Mouse (Mus musculus) forebrain, embryonic 12.5 days (tissue): ENCODE results near the gene Trak1. TPM values are rescaled to one million over a fixed set of nuclear protein-coding genes. Genes with fewer than 3 reads are reported as not detected.

Source experiments
- ATAC-seq: fragments of 200-750 bp; cut with Nextera tagmentation; 2 replicates; pipeline ENCODE4 v1.8.0; 2017; ENCODE audit warnings: moderate TSS enrichment; ENCODE audit not compliant: low FRiP score
- H3K27ac ChIP-seq: fragments of 300-500 bp; sonication (generic); 2 replicates; pipeline ENCODE4 v1.5.1; 2016; ENCODE audit warnings: mild to moderate bottlenecking
- H3K27me3 ChIP-seq: fragments of 300-500 bp; sonication (generic); 2 replicates; pipeline ENCODE4 v1.6.1; 2016; ENCODE audit warnings: mild to moderate bottlenecking
- H3K36me3 ChIP-seq: fragments of 300-500 bp; sonication (generic); replicated peaks from 2 replicates; pipeline ENCODE4 v1.6.1; 2016; ENCODE audit warnings: mild to moderate bottlenecking
- H3K4me1 ChIP-seq: fragments of 300-500 bp; sonication (generic); 2 replicates; pipeline ENCODE4 v1.6.1; 2016
- H3K4me2 ChIP-seq: fragments of 300-500 bp; sonication (generic); 2 replicates; pipeline ENCODE4 v1.6.1; 2016; ENCODE audit warnings: mild to moderate bottlenecking, moderate library complexity
- H3K4me3 ChIP-seq: fragments of 300-500 bp; sonication (generic); replicated peaks from 2 replicates; pipeline ENCODE4 v1.5.1; 2016; ENCODE audit warnings: mild to moderate bottlenecking
- H3K9ac ChIP-seq: fragments of 300-500 bp; sonication (generic); 2 replicates; pipeline ENCODE4 v1.6.1; 2016; ENCODE audit warnings: mild to moderate bottlenecking
- H3K9me3 ChIP-seq: fragments of 300-500 bp; sonication (generic); 2 replicates; pipeline ENCODE4 v1.6.1; 2016
- WGBS: fragments of 180-500 bp; shearing (Covaris S2); methylation state at CpG from one replicate; pipeline ENCODE4 v1.1.7; 2016; 5-methylcytosine and 5-hydroxymethylcytosine counted together
- polyA plus RNA-seq: library from polyadenylated mRNA; unstranded; fragments of >200 nt; fragmentation: Nextera tagmentation; extraction: Ambion mirVana; gene quantifications from 2 replicates; pipeline ENCODE4 v1.2.1, GENCODE M21; 2016

Trak1 gene
- polyA plus RNA-seq, 1 experiment from 2014 or later, result 41.2 TPM

DNA sequence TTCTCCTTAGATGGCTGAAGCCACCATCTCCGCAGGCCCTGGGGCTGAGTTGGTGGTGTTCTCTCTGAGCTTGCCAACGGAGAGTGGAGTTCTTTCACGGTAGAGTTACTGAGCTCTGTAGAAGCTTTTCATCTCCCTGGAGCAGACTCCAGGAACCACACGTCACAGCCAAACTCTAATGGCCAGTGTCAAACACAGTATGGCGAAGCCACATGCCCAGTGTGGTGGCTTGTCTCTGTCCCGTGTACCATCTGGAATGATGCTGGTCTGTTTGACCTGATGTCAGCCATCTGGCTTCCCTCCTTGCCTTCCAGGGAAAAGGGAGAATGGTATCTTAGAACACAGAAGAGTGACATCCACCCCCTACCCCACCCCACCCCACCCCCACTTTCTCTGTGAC lies 172.4 kb downstream of the Trak1 start:
- H3K27ac ChIP-seq, result no peak overlapping the region
- H3K4me3 ChIP-seq, result no peak overlapping the region
- no peaks in the 10 kb centered on the region for H3K27me3 ChIP-seq
- H3K4me2 ChIP-seq, result no peak overlapping the region
- 92% methylated on average over 6 of the region's 6 CpGs for WGBS
- H3K9me3 ChIP-seq, result no peaks in the 10 kb centered on the region
- H3K4me1 ChIP-seq, result no peaks in the 10 kb centered on the region
- ATAC-seq, result no peak
- peaks cover 53% of the 10 kb centered on the region for H3K36me3 ChIP-seq
- no peak overlapping the region for H3K9ac ChIP-seq

GRCm38 (mm10) chr9:121474771-121475170 lies 177.5 kb downstream of the Trak1 start:
- peaks cover 32% of the 10 kb centered on the region for H3K36me3 ChIP-seq
- H3K9ac ChIP-seq, result no peak overlapping the region
- WGBS, result 86% methylated on average over 5 of the region's 5 CpGs
- ATAC-seq, result no peak
- no peak overlapping the region for H3K4me2 ChIP-seq
- no peak overlapping the region for H3K4me3 ChIP-seq
- H3K27ac ChIP-seq, result no peak overlapping the region
- no peaks in the 10 kb centered on the region for H3K9me3 ChIP-seq
- no peaks in the 10 kb centered on the region for H3K27me3 ChIP-seq
- peaks cover 7% of the 10 kb centered on the region for H3K4me1 ChIP-seq

- Histone ChIP-seq H3K36me3 (peaks cover 28% of the 10 kb centered on the region), H3K4me1 (peaks cover 7% of the 10 kb centered on the region), H3K9ac (no peak overlapping the region), H3K9me3 (no peaks in the 10 kb centered on the region), H3K4me2 (no peak overlapping the region), H3K27me3 (no peaks in the 10 kb centered on the region), H3K4me3 (no peak overlapping the region), H3K27ac (no peak overlapping the region)
- ATAC-seq, result no peak
- 81% methylated on average over 16 of the region's 16 CpGs for WGBS
Observed at GRCm38 (mm10) chr9:121475488-121476452, 178.5 kb downstream of the Trak1 start.

- peaks cover 7% of the 10 kb centered on the region for H3K4me1 ChIP-seq
- H3K4me3 ChIP-seq, result no peak overlapping the region
- WGBS, result 16% methylated on average over 15 of the region's 15 CpGs
- H3K4me2 ChIP-seq, result no peak overlapping the region; the same call in 1 of the 2 replicates
- H3K27me3 ChIP-seq, result no peaks in the 10 kb centered on the region
- no peaks in the 10 kb centered on the region for H3K9me3 ChIP-seq
- H3K27ac ChIP-seq, result 0 out of 2 replicates have a peak overlapping the region, but pooled peaks have one; percentile 46
- ATAC-seq, result peak; percentile 73
- peaks cover 19% of the 10 kb centered on the region for H3K36me3 ChIP-seq
- peak overlapping the region; percentile 9; the same call in 1 of the 2 replicates for H3K9ac ChIP-seq
Observed at GRCm38 (mm10) chr9:121477305-121477911, 180.1 kb downstream of the Trak1 start.

- Histone ChIP-seq H3K27ac (no peak overlapping the region), H3K27me3 (no peaks in the 10 kb centered on the region), H3K36me3 (0 out of 2 replicates have a peak, but pooled peaks cover 2% of the 10 kb centered on the region), H3K9me3 (no peaks in the 10 kb centered on the region), H3K4me3 (no peak overlapping the region), H3K4me1 (peaks cover 7% of the 10 kb centered on the region), H3K9ac (no peak overlapping the region), H3K4me2 (no peak overlapping the region)
- WGBS, result 29% methylated on average over 5 of the region's 5 CpGs
- peak; percentile 18; the same call in 1 of the 2 replicates for ATAC-seq
Observed at GRCm38 (mm10) chr9:121479453-121479852, 182.2 kb downstream of the Trak1 start.

DNA sequence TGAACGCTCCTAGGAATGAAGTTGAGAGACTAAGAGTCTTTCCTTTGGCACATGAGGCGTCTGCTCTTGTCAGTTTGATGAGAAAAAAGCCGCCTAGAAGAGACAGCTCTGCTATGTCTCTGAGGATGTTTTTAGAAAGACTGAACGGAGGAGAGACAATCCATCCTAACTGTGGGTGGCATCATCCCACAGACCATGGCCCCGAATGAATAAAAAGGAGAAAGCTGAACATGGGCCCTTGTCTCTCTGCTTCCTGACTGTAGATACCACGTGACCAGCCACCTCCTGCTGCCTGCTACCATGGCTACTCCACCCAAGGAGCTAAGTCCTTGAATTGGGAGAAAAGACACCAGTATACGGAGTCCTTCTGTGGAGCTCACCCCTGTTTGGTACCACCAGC lies 189.9 kb downstream of the Trak1 start:
- Histone ChIP-seq H3K4me3 (no peak overlapping the region), H3K27me3 (peaks cover 6% of the 10 kb centered on the region), H3K4me1 (no peaks in the 10 kb centered on the region; the same call in 1 of the 2 replicates), H3K9ac (no peak overlapping the region), H3K27ac (no peak overlapping the region), H3K9me3 (no peaks in the 10 kb centered on the region), H3K36me3 (no peaks in the 10 kb centered on the region), H3K4me2 (no peak overlapping the region)
- WGBS, result 76% methylated on average over 7 of the region's 7 CpGs
- ATAC-seq, result no peak

DNA sequence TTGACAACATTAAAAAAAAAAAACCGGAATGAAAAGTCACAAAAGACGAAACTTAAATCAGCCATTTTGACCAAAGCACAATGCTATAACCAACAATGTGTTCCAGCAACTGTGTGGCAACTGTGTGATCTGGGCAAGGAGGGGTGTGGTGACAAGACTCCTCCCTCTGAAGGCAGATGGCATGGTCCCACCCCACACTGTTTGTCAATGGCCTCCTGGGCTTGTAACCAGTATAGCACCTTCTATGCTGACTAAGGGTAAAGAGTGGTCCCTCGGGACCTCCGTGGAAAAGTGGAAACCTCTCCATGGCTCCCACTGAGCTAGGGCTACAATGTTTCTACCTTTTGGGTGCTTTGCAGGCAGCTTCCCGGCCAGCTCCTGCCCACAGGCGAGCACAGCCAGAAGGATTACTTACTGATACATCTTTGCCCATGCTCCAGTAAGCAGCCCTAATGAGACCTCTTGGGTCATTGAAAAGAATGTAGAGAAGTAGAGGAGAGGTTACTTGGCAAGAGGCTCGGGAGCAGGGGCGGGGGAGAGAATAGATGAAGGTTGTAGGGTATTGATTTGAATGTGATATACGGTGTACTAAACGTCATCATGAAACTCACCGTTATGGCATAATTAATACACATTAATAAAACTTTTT lies 194.4 kb downstream of the Trak1 start:
- 59% methylated on average over 11 of the region's 11 CpGs for WGBS

DNA sequence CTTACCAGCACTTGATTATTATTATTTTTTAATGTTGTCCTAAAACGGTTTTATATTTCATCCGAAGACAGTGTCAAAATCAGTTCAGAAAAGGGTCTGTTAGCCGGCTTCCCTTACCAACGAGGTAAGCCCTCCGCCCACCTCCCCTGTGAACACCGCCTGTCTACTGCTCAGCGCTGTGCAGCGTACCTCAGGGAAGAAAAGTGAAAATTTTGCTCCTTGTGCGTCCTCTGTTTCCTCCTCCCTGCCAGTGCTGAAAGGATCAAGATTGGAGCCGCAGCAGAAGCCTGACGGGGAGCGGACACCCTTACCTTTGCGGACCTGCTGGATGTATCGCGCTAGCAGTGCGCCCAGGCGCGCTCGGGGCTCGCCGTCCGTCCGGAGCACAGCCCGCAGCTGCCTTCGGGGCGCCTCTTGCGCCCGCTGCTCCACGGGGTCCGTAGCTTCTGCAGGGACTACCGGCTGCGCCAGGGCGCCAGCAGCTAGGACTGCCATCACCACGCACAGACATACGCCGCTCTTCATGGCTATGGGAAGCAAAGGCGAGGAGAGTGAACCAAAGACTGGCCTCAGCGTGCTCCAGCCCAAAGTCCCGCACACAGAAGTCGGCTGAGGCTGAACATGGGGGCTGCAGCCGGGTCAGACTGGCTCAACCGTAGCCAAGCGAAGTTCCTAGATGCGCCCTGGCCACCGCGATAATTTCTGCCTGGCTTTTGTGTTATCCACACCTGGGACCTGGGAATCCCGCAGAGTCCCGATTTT lies 196.9 kb downstream of the Trak1 start:
- ATAC-seq, result no peak
- Histone ChIP-seq H3K9me3 (no peaks in the 10 kb centered on the region), H3K27ac (no peak overlapping the region), H3K4me1 (peaks cover 13% of the 10 kb centered on the region), H3K4me3 (peak overlapping the region; percentile 35), H3K36me3 (no peaks in the 10 kb centered on the region), H3K4me2 (peak overlapping the region; percentile 54), H3K9ac (peak overlapping the region; percentile 44), H3K27me3 (peaks cover 72% of the 10 kb centered on the region)
- WGBS, result 2% methylated on average over 48 of the region's 48 CpGs

More for the DNA sequence above, 194.4 kb downstream of the Trak1 start:
- Histone ChIP-seq H3K27ac (no peak overlapping the region), H3K4me3 (no peak overlapping the region), H3K27me3 (peaks cover 51% of the 10 kb centered on the region), H3K4me1 (peaks cover 13% of the 10 kb centered on the region), H3K9ac (no peak overlapping the region), H3K36me3 (no peaks in the 10 kb centered on the region), H3K9me3 (no peaks in the 10 kb centered on the region), H3K4me2 (no peak overlapping the region)
- ATAC-seq, result no peak

GRCm38 (mm10) chr9:121495529-121495928 lies 198.2 kb downstream of the Trak1 start, which contains the start of gene Cck:
TSS of gene Cck (minus strand) at chr9:121495694.
- H3K4me1 ChIP-seq, result peaks cover 13% of the 10 kb centered on the region
- H3K9me3 ChIP-seq, result no peaks in the 10 kb centered on the region
- H3K9ac ChIP-seq, result 0 out of 2 replicates have a peak within 1 kb of the TSS, but pooled peaks have one; percentile 44
- H3K4me2 ChIP-seq, result peak within 1 kb of the TSS; percentile 54
- no peak for ATAC-seq
- H3K36me3 ChIP-seq, result no peaks in the 10 kb centered on the region
- 2% methylated on average over 12 of the region's 12 CpGs for WGBS
- H3K27me3 ChIP-seq, result peaks cover 73% of the 10 kb centered on the region
- no peak within 1 kb of the TSS for H3K27ac ChIP-seq
- peak within 1 kb of the TSS; percentile 35; the same call in 1 of the 2 replicates for H3K4me3 ChIP-seq

DNA sequence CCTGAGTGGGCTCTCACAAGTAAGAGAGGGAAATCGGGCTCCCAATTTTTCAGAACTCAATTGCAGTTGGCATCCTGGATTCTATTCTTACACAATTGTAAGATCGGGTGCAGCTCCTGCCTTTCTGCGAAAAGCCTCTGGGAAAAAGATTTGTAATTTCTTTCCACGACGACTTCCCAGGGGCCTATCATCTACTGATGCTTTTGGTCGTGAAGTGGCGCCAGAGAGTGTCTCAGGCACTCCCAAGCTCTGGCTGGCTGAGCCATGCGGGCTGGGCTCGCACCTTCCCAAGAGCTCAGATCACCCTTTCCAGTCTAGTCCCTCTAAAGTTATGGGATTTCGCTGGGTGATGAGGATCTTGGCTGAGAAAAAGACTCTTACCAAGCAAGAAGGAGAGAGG lies 198.8 kb downstream of the Trak1 start:
- Histone ChIP-seq H3K36me3 (no peaks in the 10 kb centered on the region), H3K4me1 (peaks cover 13% of the 10 kb centered on the region), H3K4me2 (no peak overlapping the region), H3K9me3 (no peaks in the 10 kb centered on the region), H3K4me3 (no peak overlapping the region), H3K9ac (no peak overlapping the region), H3K27ac (no peak overlapping the region), H3K27me3 (peaks cover 73% of the 10 kb centered on the region)
- no peak for ATAC-seq
- 26% methylated on average over 10 of the region's 10 CpGs for WGBS

DNA sequence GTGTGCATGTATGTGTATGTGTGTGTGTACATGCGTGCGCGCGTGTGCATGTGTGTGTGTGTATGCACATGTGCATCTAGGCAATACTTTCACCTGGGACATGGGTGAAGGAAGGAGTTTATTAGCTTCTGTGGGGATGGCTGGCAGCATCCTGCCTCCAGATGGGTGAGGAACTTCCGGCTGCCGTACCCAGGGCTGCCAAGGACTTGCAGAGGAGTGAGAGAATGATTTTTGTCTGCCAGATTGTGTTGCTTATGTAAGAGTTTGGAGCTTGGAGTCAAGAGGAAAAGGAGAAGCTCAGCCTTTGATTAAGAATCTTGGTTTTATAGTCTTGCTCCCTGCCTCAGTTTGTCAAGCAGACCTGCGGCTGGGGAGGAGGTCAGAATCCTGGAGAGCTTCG lies 208.0 kb downstream of the Trak1 start:
- H3K27me3 ChIP-seq, result 0 out of 2 replicates have a peak, but pooled peaks cover 4% of the 10 kb centered on the region
- H3K27ac ChIP-seq, result no peak overlapping the region
- no peaks in the 10 kb centered on the region for H3K9me3 ChIP-seq
- WGBS, result 88% methylated on average over 8 of the region's 8 CpGs
- no peak overlapping the region for H3K9ac ChIP-seq
- no peak for ATAC-seq
- no peaks in the 10 kb centered on the region for H3K4me1 ChIP-seq
- no peak overlapping the region for H3K4me2 ChIP-seq
- H3K36me3 ChIP-seq, result no peaks in the 10 kb centered on the region
- H3K4me3 ChIP-seq, result no peak overlapping the region
